Mouse (Mus musculus): ENCODE measurements around the gene Wfdc8. TPM values are rescaled to one million over a fixed set of nuclear protein-coding genes. Genes with fewer than 3 reads are reported as not detected.
A peak's percentile ranks its signal among the peaks of the same experiment; 100 is the strongest.

Gene Wfdc8
- polyA plus RNA-seq, 1 experiment, result not detected

DNA sequence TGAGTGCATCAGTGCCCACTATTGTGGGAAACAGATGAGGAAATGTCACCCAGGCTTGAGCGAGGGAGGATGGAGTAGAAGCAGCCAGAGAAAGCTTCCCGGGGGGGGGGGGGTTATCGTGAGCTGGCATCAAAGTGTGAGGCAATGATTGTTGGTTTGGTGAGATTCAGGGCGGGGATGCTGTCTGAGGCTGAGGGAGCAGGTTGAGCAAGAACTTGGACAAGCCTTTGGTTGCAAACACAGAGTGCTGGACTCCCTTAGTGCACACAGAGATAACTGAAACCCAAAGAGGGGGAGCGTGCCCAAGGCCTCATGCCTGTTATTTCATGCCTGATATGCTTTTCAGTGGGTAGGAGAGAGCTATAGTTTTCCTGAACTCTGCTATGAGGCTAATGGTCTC, 46.0 kb downstream of the Wfdc8 start:
- H3K9ac ChIP-seq (ENCODE audit: low read depth, poor library complexity, severe bottlenecking), result no peak overlapping the region
- no peaks in the 10 kb centered on the region for H3K4me1 ChIP-seq (ENCODE audit: control insufficient read depth, insufficient read depth, low read length)
- no peak for TF ChIP-seq POLR2A (IDR thresholded peaks at IDR 0.05; ENCODE audit: insufficient read depth, low read length)
- TF ChIP-seq EP300 (IDR thresholded peaks at IDR 0.05; ENCODE audit: insufficient read depth, low read depth, low read length), result no peak
- no peak for TF ChIP-seq CTCF (IDR thresholded peaks at IDR 0.05; ENCODE audit: low read depth, low read length)

DNA sequence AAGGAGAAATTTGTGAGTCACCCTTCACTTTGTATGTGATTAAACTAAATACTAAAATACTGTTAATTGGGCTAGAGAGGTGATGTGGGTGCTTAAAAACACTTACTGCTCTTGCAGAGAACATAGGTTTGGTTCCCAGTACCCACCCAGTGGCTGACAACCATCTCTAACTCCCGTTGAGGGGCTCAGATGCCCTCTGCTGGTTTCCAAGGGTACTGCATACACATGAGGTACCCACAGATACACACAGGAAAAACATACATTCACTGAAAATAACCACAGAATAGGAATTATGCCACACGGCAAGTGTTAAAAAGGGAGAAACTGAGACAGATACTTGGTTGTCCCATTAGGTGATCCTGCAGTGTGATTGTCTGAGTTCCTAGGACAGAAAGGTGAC, 46.4 kb downstream of the Wfdc8 start:
- Histone ChIP-seq H3K4me1 (ENCODE audit: control insufficient read depth, insufficient read depth, low read length) (no peaks in the 10 kb centered on the region), H3K9ac (ENCODE audit: low read depth, poor library complexity, severe bottlenecking) (no peak overlapping the region), H3K27ac (ENCODE audit: insufficient read depth, low read length) (no peak overlapping the region), H3K4me3 (ENCODE audit: low read depth, low read length) (no peak overlapping the region), H3K36me3 (ENCODE audit: control insufficient read depth, insufficient read depth, low read length, poor library complexity, severe bottlenecking) (peaks cover 18% of the 10 kb centered on the region), H3K27me3 (ENCODE audit: control insufficient read depth, insufficient read depth, low read length, poor library complexity, severe bottlenecking) (no peaks in the 10 kb centered on the region), H3K9me3 (replicated peaks; ENCODE audit: control insufficient read depth, insufficient read depth, low read length, poor library complexity, severe bottlenecking) (peaks cover 7% of the 10 kb centered on the region; the same call in 1 of the 2 replicates)
- TF ChIP-seq CTCF (IDR thresholded peaks at IDR 0.05; ENCODE audit: low read depth, low read length) (peak; percentile 38), EP300 (IDR thresholded peaks at IDR 0.05; ENCODE audit: insufficient read depth, low read depth, low read length) (no peak), POLR2A (IDR thresholded peaks at IDR 0.05; ENCODE audit: insufficient read depth, low read length) (no peak)

More for the DNA sequence above, 46.0 kb downstream of the Wfdc8 start:
- Histone ChIP-seq H3K27ac (ENCODE audit: insufficient read depth, low read length) (no peak overlapping the region), H3K27me3 (ENCODE audit: control insufficient read depth, insufficient read depth, low read length, poor library complexity, severe bottlenecking) (no peaks in the 10 kb centered on the region), H3K9me3 (replicated peaks; ENCODE audit: control insufficient read depth, insufficient read depth, low read length, poor library complexity, severe bottlenecking) (peaks cover 7% of the 10 kb centered on the region; the same call in 1 of the 2 replicates), H3K36me3 (ENCODE audit: control insufficient read depth, insufficient read depth, low read length, poor library complexity, severe bottlenecking) (peaks cover 18% of the 10 kb centered on the region), H3K4me3 (ENCODE audit: low read depth, low read length) (no peak overlapping the region)

DNA sequence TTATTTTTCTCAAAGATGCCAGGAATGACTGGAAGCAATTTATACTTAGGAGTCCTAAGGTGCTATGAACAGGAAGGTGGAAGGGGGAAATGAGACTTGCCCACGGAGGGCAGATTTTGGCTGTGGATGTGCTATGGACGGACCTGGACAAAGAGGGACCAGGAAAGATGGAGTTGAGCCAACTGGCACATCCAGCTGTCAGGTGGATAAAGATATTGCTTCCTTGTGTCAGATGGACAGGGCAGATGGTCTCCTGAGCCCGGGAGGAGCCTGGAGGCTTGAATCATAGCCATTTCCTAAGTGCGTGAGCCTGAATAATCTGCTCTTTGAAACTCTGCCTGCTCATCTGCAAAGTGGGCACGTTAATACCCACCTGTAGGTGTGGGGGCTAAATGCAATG, 49.1 kb downstream of the Wfdc8 start:
- no peak overlapping the region for H3K27ac ChIP-seq (ENCODE audit: insufficient read depth, low read length)
- no peaks in the 10 kb centered on the region for H3K27me3 ChIP-seq (ENCODE audit: control insufficient read depth, insufficient read depth, low read length, poor library complexity, severe bottlenecking)
- no peak overlapping the region for H3K4me3 ChIP-seq (ENCODE audit: low read depth, low read length)
- H3K9me3 ChIP-seq (replicated peaks; ENCODE audit: control insufficient read depth, insufficient read depth, low read length, poor library complexity, severe bottlenecking), result peaks cover 7% of the 10 kb centered on the region; the same call in 1 of the 2 replicates
- H3K36me3 ChIP-seq (ENCODE audit: control insufficient read depth, insufficient read depth, low read length, poor library complexity, severe bottlenecking), result peaks cover 18% of the 10 kb centered on the region
- peaks cover 3% of the 10 kb centered on the region for H3K4me1 ChIP-seq (ENCODE audit: control insufficient read depth, insufficient read depth, low read length)
- 0 out of 2 replicates have a peak overlapping the region, but pooled peaks have one; percentile 79 for H3K9ac ChIP-seq (ENCODE audit: low read depth, poor library complexity, severe bottlenecking)
- TF ChIP-seq EP300 (IDR thresholded peaks at IDR 0.05; ENCODE audit: insufficient read depth, low read depth, low read length) (no peak), CTCF (IDR thresholded peaks at IDR 0.05; ENCODE audit: low read depth, low read length) (no peak), POLR2A (IDR thresholded peaks at IDR 0.05; ENCODE audit: insufficient read depth, low read length) (no peak)

DNA sequence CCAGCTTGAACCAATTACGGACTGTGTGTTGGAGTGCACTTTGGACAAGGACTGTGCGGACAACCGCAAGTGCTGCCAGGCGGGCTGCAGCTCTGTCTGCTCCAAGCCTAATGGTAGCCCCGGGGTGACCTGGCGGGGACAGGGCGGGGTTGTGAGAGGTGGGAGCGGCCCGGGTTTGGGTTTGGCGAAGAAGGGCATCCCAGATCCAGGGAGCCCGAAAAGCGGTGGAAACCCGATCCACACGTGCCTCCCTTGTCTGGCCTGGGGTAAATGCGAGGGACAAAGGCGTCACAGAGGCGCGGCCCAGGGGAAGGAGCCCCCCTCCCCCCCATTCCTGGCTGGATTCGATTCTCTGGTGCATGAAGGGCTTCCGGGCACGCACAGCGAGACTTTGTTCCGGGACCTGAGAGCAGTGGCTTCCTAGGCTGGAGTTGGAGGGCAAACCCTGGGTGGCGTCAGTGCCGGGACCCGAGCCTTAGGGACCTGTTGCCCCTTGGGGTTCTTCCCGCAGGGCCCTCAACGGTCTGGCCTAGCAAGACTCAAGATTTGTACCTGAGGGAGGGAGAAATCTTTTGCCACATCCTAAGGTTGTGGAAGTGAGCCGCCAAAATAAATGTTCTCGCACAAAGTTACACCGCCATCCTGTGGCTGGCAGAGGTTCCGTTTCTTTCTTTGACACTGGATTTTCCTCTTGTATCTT, 49.9 kb downstream of the Wfdc8 start:
- H3K4me1 ChIP-seq (ENCODE audit: control insufficient read depth, insufficient read depth, low read length), result peaks cover 3% of the 10 kb centered on the region
- peak overlapping the region; percentile 65 for H3K4me3 ChIP-seq (ENCODE audit: low read depth, low read length)
- H3K9me3 ChIP-seq (replicated peaks; ENCODE audit: control insufficient read depth, insufficient read depth, low read length, poor library complexity, severe bottlenecking), result peaks cover 7% of the 10 kb centered on the region; the same call in 1 of the 2 replicates
- TF ChIP-seq POLR2A (IDR thresholded peaks at IDR 0.05; ENCODE audit: insufficient read depth, low read length) (no peak), EP300 (IDR thresholded peaks at IDR 0.05; ENCODE audit: insufficient read depth, low read depth, low read length) (no peak), CTCF (IDR thresholded peaks at IDR 0.05; ENCODE audit: low read depth, low read length) (peak; percentile 16)
- no peaks in the 10 kb centered on the region for H3K27me3 ChIP-seq (ENCODE audit: control insufficient read depth, insufficient read depth, low read length, poor library complexity, severe bottlenecking)
- H3K36me3 ChIP-seq (ENCODE audit: control insufficient read depth, insufficient read depth, low read length, poor library complexity, severe bottlenecking), result peaks cover 15% of the 10 kb centered on the region
- H3K27ac ChIP-seq (ENCODE audit: insufficient read depth, low read length), result peak overlapping the region; percentile 1; the same call in 1 of the 2 replicates
- peak overlapping the region; percentile 79 for H3K9ac ChIP-seq (ENCODE audit: low read depth, poor library complexity, severe bottlenecking)

DNA sequence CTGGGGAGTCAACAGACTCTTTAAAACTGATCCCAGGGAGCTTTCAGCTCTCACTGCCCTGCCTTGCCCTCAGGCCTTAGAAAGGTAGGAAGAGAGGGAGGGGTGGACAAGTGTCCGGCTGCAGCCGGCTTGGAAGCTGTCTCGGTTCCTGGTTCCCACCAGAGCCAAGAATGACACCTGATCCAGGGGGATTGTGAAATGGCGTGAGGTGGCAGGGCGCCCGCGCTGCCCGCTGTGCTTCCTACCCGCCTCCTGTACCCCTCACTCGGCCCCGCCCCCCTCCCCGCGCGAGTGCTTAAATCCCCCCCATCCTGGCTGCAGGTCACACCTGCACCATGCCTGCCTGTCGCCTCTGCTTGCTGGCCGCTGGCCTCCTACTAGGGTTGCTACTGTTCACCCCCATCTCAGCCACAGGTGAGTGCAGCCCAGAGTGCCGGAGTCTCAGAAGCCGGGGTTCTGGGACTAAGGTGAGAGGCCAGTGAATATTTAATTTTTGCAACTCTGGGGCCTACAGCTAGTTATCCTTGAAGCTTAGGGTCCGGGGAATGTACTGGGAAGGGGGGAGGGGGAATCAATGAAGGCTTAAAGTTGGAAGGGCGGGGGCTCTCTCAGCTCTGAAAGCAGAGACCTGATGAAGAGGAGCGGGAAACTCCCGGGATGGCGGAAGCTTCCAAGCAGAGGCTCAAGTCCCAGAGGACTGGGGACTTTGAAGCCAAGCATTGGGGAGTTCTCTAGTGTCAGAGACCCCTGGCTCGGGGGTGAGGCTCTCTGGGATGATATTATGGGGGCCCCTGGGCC, 50.8 kb downstream of the Wfdc8 start, which contains the start of gene Wfdc2:
Wfdc2 (plus strand) TSS at position 23 of the 798 bp plus-strand sequence.
- H3K4me3 ChIP-seq (ENCODE audit: low read depth, low read length), result peak within 1 kb of the TSS; percentile 65
- no peaks in the 10 kb centered on the region for H3K27me3 ChIP-seq (ENCODE audit: control insufficient read depth, insufficient read depth, low read length, poor library complexity, severe bottlenecking)
- H3K36me3 ChIP-seq (ENCODE audit: control insufficient read depth, insufficient read depth, low read length, poor library complexity, severe bottlenecking), result peaks cover 13% of the 10 kb centered on the region
- H3K9me3 ChIP-seq (replicated peaks; ENCODE audit: control insufficient read depth, insufficient read depth, low read length, poor library complexity, severe bottlenecking), result peaks cover 7% of the 10 kb centered on the region; the same call in 1 of the 2 replicates
- H3K4me1 ChIP-seq (ENCODE audit: control insufficient read depth, insufficient read depth, low read length), result peaks cover 3% of the 10 kb centered on the region
- peak within 1 kb of the TSS; percentile 79 for H3K9ac ChIP-seq (ENCODE audit: low read depth, poor library complexity, severe bottlenecking)
- H3K27ac ChIP-seq (ENCODE audit: insufficient read depth, low read length), result peak within 1 kb of the TSS; percentile 70
- TF ChIP-seq CTCF (IDR thresholded peaks at IDR 0.05; ENCODE audit: low read depth, low read length) (no peak), EP300 (IDR thresholded peaks at IDR 0.05; ENCODE audit: insufficient read depth, low read depth, low read length) (peak; percentile 91), POLR2A (IDR thresholded peaks at IDR 0.05; ENCODE audit: insufficient read depth, low read length) (no peak)

Data from ES-Bruce4 (cell line).